Mouse (Mus musculus) myocyte (in vitro differentiated cells): ENCODE data around the gene Fam166b. TPM values are rescaled to one million over a fixed set of nuclear protein-coding genes. Genes with fewer than 3 reads are reported as not detected.
A peak's percentile ranks its signal among the peaks of the same experiment; 100 is the strongest.

Experiments used
- H3K27me3 ChIP-seq: one replicate; pipeline ENCODE4 v1.6.1; 2011; ENCODE audit not compliant: control insufficient read depth, insufficient read depth, insufficient read length
- H3K36me3 ChIP-seq: one replicate; pipeline ENCODE4 v1.6.1; 2011; ENCODE audit not compliant: control insufficient read depth, insufficient read depth
- H3K4me2 ChIP-seq: one replicate; pipeline ENCODE4 v1.6.1; 2011; ENCODE audit warnings: low read depth, control low read depth
- H3K4me3 ChIP-seq: one replicate; pipeline ENCODE4 v1.5.1; 2011; ENCODE audit warnings: mild to moderate bottlenecking, control low read depth, moderate library complexity
- H3K79me2 ChIP-seq: one replicate; pipeline ENCODE4 v1.6.1; 2011; ENCODE audit not compliant: control insufficient read depth, insufficient read depth
- H3ac ChIP-seq: one replicate; pipeline ENCODE4 v1.6.1; 2011; ENCODE audit not compliant: control insufficient read depth, insufficient read length
- CEBPB ChIP-seq: IDR thresholded peaks from 2 replicates; pipeline ENCODE4 v1.6.1; 2011; ENCODE audit warnings: mild to moderate bottlenecking, moderate library complexity; ENCODE audit not compliant: poor library complexity, insufficient read depth, severe bottlenecking
- E2F4 ChIP-seq: IDR thresholded peaks from one replicate; pipeline ENCODE4 v1.6.1; 2011; ENCODE audit warnings: mild to moderate bottlenecking, control low read depth, moderate library complexity; ENCODE audit not compliant: insufficient read depth
- MAX ChIP-seq: IDR thresholded peaks from one replicate; pipeline ENCODE4 v1.6.1; 2011; ENCODE audit warnings: low read depth, mild to moderate bottlenecking, control low read depth
- MYOD1 ChIP-seq, 3 experiments: IDR thresholded peaks; one replicate each; pipeline ENCODE4 v1.6.1; 2011; ENCODE audit warnings: control low read depth in 2 of 3, low read depth in 2 of 3, mild to moderate bottlenecking in 2 of 3, moderate library complexity in 1 of 3; ENCODE audit not compliant: insufficient read length in 2 of 3, control insufficient read depth in 1 of 3
- MYOG ChIP-seq, 3 experiments: IDR thresholded peaks; one replicate each; pipeline ENCODE4 v1.6.1; 2011; ENCODE audit warnings: control low read depth in 2 of 3, low read depth in 2 of 3, mild to moderate bottlenecking in 2 of 3; ENCODE audit not compliant: insufficient read length in 2 of 3, control insufficient read depth in 1 of 3, insufficient read depth in 1 of 3
- POLR2A ChIP-seq: IDR thresholded peaks from one replicate; pipeline ENCODE4 v1.6.1; 2011; ENCODE audit warnings: low read depth, mild to moderate bottlenecking, control low read depth, moderate library complexity; ENCODE audit not compliant: insufficient read length
- POLR2AphosphoS2 ChIP-seq: IDR thresholded peaks from one replicate; pipeline ENCODE4 v1.6.1; 2011; ENCODE audit warnings: low read depth, control low read depth; ENCODE audit not compliant: insufficient read length
- REST ChIP-seq: IDR thresholded peaks from one replicate; pipeline ENCODE4 v1.6.1; 2011; ENCODE audit warnings: mild to moderate bottlenecking, control low read depth, moderate library complexity; ENCODE audit not compliant: insufficient read depth, insufficient read length
- SRF ChIP-seq: IDR thresholded peaks from one replicate; pipeline ENCODE4 v1.6.1; 2011; ENCODE audit warnings: low read depth; ENCODE audit not compliant: control insufficient read depth, insufficient read length
- TCF12 ChIP-seq: IDR thresholded peaks from one replicate; pipeline ENCODE4 v1.6.1; 2011; ENCODE audit warnings: mild to moderate bottlenecking, control low read depth; ENCODE audit not compliant: poor library complexity, insufficient read depth, severe bottlenecking
- TCF3 ChIP-seq: IDR thresholded peaks from one replicate; pipeline ENCODE4 v1.6.1; 2011; ENCODE audit warnings: low read depth, control low read depth; ENCODE audit not compliant: insufficient read length
- USF1 ChIP-seq: IDR thresholded peaks from one replicate; pipeline ENCODE4 v1.6.1; 2011; ENCODE audit warnings: low read depth, mild to moderate bottlenecking, control low read depth, moderate library complexity
- polyA plus RNA-seq: library from polyadenylated mRNA; unstranded; fragments of >200 nt; fragmentation: generic; extraction: Trizol; gene quantifications from one replicate; pipeline ENCODE4 v1.2.1, GENCODE M21; 2012; ENCODE audit warnings: missing spikeins

Gene Fam166b
- polyA plus RNA-seq, 1 experiment = 0.04 TPM

- TF ChIP-seq MYOD1 (IDR thresholded peaks at IDR 0.05; ENCODE audit: control insufficient read depth in 1 of 3, insufficient read length in 2 of 3, low read depth in 2 of 3) = no peak
- TF ChIP-seq TCF12 = no peak
- TF ChIP-seq TCF3 = no peak
- TF ChIP-seq SRF = no peak
- no peak for TF ChIP-seq MYOG (IDR thresholded peaks at IDR 0.05; ENCODE audit: control insufficient read depth in 1 of 3, insufficient read depth in 1 of 3, insufficient read length in 2 of 3, low read depth in 2 of 3)
- no peak for TF ChIP-seq POLR2AphosphoS2
- no peak for TF ChIP-seq POLR2A
- no peak for TF ChIP-seq USF1
- TF ChIP-seq CEBPB = no peak
- no peak for TF ChIP-seq E2F4
- no peak for TF ChIP-seq REST
- TF ChIP-seq MAX = no peak
- Histone ChIP-seq H3K4me2 (peak within 1 kb of the TSS; percentile 79), H3K36me3 (no peaks in the 10 kb centered on the region), H3K4me3 (peak within 1 kb of the TSS; percentile 42), H3ac (peak within 1 kb of the TSS; percentile 58), H3K79me2 (no peaks in the 10 kb centered on the region), H3K27me3 (no peaks in the 10 kb centered on the region)
Observed at GRCm38 (mm10) chr4:43441639-43442038, 12.7 kb upstream of the Fam166b start, which contains the start of gene Tesk1. Gene Tesk1, plus strand, starts transcription at chr4:43441939.

GRCm38 (mm10) chr4:43432832-43433231, 3.9 kb upstream of the Fam166b start:
- H3ac ChIP-seq = no peak overlapping the region
- no peak for TF ChIP-seq SRF
- TF ChIP-seq E2F4 = no peak
- TF ChIP-seq MAX = no peak
- H3K4me2 ChIP-seq = no peak overlapping the region

DNA sequence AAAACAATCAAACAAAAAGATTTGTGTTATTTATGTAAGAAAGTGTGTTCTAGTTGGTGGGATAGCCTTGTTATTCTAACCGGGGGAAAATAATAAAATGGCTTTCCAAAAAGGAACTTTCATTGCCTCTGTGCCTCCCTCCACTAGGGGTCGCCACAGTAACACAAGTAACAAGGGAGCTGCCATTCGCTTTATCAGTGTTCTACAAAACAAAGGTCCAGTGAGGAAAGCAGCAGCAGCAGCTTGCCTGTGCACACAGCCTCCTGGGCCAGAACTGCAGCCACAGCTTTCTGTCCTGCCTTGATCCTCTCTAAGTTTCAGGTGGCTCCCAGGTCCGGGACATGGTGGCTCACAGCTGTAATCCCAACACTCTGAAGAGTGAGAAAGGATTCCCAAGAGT, 2.8 kb upstream of the Fam166b start:
- Histone ChIP-seq H3K36me3 (no peaks in the 10 kb centered on the region), H3K4me2 (no peak overlapping the region), H3ac (no peak overlapping the region), H3K4me3 (no peak overlapping the region), H3K79me2 (no peaks in the 10 kb centered on the region), H3K27me3 (no peaks in the 10 kb centered on the region)
- no peak for TF ChIP-seq MYOG (IDR thresholded peaks at IDR 0.05; ENCODE audit: control insufficient read depth in 1 of 3, insufficient read depth in 1 of 3, insufficient read length in 2 of 3, low read depth in 2 of 3)
- no peak for TF ChIP-seq MYOD1 (IDR thresholded peaks at IDR 0.05; ENCODE audit: control insufficient read depth in 1 of 3, insufficient read length in 2 of 3, low read depth in 2 of 3)
- TF ChIP-seq MAX = no peak
- TF ChIP-seq TCF3 = no peak
- no peak for TF ChIP-seq POLR2A
- no peak for TF ChIP-seq CEBPB

More at GRCm38 (mm10) chr4:43432832-43433231, 3.9 kb upstream of the Fam166b start:
- Histone ChIP-seq H3K36me3 (no peaks in the 10 kb centered on the region), H3K4me3 (no peak overlapping the region), H3K79me2 (no peaks in the 10 kb centered on the region), H3K27me3 (no peaks in the 10 kb centered on the region)

DNA sequence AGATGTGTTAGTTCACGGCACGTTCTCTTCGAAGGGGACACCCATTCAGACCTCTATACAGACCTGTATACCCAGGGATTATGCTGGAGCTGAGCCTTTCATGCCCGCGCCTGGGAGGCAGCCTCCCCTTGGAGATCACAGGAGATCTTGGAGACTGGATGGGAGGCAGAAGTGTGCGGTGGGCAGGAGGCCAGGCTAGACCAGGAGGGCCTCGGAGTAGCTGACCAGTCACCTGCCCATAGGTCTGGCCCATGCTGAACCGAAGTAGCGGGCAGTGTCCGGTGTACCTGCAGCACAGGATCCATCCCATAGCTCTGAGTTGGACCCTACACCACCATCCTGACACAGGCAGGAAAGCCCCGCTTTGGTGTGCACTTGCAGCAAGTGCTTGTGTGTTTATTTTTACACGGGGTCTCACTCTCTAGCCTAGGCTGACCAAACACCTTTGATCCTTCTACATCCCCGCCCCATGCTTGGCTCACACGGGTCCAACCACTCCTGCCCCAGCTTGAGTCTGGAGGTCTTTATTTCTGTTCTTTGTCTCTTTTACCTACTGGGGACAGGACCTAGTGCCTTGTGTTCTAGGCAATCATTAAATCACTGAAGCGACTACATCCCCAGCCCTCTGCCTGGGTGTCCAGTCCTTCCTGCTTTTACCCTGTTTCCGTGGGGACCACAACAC, 613 bp downstream of the Fam166b start:
- no peaks in the 10 kb centered on the region for H3K27me3 ChIP-seq
- no peak overlapping the region for H3K4me2 ChIP-seq
- H3ac ChIP-seq = no peak overlapping the region

DNA sequence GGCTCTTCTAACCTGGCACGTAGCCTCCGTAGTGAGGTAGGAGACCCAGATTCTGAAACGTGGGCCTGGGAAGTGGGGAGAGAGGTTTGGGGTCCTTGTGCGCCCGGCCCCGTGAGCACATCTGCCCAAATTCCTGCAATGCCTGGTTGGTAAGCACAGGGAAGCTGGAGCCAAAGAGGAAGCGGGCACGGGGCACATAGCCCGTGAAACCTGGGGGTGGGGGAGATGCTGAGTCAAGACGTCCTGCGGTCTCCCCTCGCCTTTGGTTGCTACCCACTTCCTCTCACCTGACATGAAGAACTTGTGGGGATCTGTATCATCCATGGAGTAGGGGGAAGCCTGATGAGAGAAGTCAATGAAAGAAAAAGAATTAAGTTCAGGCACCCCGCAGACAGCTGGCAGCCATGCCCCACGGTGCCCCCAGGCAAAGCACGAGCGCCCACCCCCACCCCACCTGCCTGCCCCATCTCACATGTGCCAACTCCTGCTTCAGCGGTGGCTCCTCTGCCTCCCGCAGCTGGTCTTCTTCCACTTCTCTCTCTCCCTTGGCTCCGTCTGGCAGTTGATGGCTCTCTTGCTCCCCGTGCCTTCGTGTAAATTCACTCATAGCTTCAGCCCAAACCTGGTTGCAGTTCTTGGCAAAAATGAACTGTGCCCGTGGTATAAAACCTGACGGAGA, 1.3 kb downstream of the Fam166b start:
- no peaks in the 10 kb centered on the region for H3K36me3 ChIP-seq
- H3K79me2 ChIP-seq = no peaks in the 10 kb centered on the region
- no peak overlapping the region for H3ac ChIP-seq
- no peaks in the 10 kb centered on the region for H3K27me3 ChIP-seq
- TF ChIP-seq SRF (no peak), MAX (no peak), TCF3 (no peak), MYOD1 (IDR thresholded peaks at IDR 0.05; ENCODE audit: control insufficient read depth in 1 of 3, insufficient read length in 2 of 3, low read depth in 2 of 3) (no peak), POLR2A (no peak), MYOG (IDR thresholded peaks at IDR 0.05; ENCODE audit: control insufficient read depth in 1 of 3, insufficient read depth in 1 of 3, insufficient read length in 2 of 3, low read depth in 2 of 3) (no peak), TCF12 (no peak), E2F4 (no peak)
- H3K4me2 ChIP-seq = no peak overlapping the region
- no peak overlapping the region for H3K4me3 ChIP-seq

More for the DNA sequence above, 613 bp downstream of the Fam166b start:
- Histone ChIP-seq H3K4me3 (no peak overlapping the region), H3K79me2 (no peaks in the 10 kb centered on the region), H3K36me3 (no peaks in the 10 kb centered on the region)
- TF ChIP-seq SRF (no peak), POLR2AphosphoS2 (peak; percentile 68)
